Mouse (Mus musculus) megakaryocyte, adult 5-6 weeks (primary cell): ENCODE data around the gene Gm43951. TPM values are rescaled to one million over a fixed set of nuclear protein-coding genes. Genes with fewer than 3 reads are reported as not detected.
"Not testable (repeated sequence)": the region's sequence is repeated elsewhere in the genome, so short reads cannot be mapped to it uniquely, and the experiment has no call there.

Experiments used
- ATAC-seq: 2 replicates; pipeline ENCODE4 v1.8.0; 2016; ENCODE audit warnings: mild to moderate bottlenecking, inconsistent platforms; ENCODE audit not compliant: poor library complexity, severe bottlenecking
- total RNA-seq, 2 experiments: library from RNA; stranded (forward) in 1 of 2; stranded (reverse) in 1 of 2; fragments of 153-499, 151-499 nt in 1 of 2; fragments of 221-1000, 200-1000 nt in 1 of 2; gene quantifications; 2 replicates each; pipeline versions ENCODE4 v1.2.3 to v1.2.4; 2015 to 2017

Gene Gm43951
- total RNA-seq, 2 experiments from 2014 or later = 0.11 TPM; not detected in 1

DNA sequence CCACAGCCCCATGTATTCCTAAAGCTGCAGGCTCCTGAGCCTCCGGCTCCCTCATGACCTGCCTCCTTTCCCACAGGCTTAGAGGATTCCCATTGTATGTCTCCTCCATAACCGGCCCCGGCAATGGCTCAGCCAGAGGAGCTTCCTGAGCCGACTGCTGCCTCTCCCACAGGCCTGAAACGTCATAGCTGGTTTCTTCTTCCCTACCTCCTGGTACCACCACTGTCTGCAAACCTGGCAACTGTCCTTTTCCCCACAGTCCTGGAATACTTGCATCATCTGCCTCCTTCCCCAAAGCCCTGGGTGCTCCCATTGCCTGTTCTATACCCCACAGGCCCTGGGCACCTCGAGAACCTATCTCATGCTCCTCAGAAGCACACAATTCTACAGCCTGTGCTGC, 1.4 kb downstream of the Gm43951 start:
- no peak for ATAC-seq

DNA sequence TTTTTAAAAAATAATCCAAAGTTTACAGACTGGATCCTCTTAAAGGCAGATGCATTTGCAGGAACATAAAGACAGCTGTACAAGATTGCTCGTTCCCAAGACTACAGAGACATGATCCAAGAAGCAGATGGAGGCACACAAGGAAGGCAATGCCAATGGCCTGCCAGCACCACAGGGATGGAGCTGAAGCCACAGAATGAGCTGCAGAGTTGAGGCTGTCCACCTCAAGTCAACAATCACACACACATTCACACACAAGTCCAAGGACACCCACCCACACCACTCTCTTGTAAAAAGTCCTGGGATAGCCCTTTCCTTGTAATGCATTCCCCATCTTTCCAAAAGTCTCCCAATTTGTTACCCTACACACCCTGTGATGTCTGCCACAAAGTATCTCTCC, 3.2 kb downstream of the Gm43951 start:
- ATAC-seq = no peak

DNA sequence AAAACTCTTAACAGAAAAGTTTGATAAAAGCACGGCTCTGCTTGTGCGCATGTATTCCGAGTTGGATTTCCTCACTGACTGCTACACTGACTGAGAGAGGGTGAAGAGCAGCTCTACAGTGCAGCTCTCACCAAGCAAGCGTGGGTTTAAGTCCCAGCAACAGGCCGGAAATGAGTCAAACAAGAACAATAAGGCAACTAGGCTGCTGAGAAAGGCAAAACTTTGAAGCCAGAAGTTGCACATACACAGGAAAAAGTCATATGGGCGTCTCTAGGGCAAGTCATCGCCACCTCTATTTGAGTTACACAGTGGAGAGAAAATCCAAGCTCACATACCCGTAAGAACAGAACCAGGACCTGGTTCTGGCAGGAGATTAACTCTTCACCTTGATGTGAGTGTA, 10.1 kb downstream of the Gm43951 start:
- no peak for ATAC-seq

DNA sequence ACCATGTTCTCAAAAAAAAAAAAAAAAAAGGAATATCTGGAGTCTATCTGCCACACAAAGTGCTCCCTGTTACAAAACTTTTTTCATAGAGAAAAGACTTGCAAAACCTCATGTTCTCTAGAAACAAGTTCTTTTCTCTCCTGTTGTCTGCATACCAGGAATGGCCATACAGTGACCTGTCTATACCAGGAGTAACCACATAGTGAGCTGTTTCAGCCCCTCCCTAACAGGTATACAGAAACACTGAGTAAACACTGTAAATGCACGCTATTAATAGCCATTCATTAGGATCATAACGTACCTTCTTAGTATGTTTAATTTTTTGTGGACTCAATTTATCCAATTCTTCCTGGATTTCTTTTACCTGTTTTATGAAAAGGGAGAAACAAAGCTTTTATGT, 12.4 kb downstream of the Gm43951 start:
- no peak for ATAC-seq

DNA sequence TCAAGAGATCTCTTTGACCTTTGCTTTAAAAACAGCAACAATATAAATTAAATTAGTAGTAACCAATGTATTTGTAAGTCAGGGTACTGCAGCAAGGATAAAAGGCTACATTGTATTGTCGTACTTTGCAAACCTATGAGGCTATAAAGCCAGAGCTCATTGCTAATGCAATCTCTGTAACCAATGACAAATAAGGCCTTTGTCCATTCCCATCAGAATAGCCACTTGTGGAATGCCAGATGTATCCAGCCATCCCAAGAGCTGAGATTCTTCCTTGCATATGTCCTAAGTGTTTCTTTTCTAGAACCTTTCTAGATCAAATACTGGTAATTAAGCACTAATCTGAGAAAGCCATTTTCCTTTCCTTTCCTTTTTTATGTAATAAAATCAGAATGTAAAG, 15.8 kb downstream of the Gm43951 start:
- ATAC-seq = no peak

DNA sequence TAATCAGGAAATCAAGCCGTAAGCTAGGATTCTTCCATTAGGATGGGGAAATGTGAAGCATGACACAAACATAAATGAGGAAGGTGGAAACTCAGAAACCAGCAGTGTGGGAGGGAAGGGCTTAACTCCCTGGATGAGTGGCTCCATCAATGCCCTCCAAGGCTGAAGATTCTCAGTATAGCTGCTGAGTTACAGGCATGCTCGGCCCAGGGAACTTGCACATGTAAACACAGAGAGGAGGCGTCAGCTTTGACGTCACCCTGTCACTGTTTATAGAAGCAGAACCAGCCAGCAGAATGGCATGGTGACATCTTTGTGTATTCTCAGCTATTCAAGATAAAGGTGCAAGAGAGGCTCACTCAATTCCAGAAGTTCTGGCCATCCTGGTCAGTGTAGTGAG, 22.4 kb downstream of the Gm43951 start:
- no peak for ATAC-seq

DNA sequence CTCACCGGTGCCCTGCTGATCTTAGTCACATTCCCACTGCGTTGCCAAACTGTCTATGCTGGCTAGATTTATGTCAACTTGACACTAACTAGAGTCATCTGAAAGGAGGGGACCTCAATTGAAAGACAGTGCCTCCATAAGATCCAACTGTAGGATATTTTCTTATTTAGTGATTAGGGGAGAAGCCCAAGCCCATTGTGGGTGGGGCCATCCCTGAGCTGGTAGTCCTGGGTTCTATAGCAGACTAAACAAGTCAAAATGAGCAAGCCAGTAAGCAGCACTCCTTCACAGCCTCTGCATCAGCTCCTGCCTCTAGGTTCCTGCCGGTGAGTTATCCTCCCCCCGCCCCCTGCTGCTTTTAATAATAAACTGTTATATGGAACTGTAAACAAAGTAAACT, 25.5 kb downstream of the Gm43951 start:
- ATAC-seq = no peak

DNA sequence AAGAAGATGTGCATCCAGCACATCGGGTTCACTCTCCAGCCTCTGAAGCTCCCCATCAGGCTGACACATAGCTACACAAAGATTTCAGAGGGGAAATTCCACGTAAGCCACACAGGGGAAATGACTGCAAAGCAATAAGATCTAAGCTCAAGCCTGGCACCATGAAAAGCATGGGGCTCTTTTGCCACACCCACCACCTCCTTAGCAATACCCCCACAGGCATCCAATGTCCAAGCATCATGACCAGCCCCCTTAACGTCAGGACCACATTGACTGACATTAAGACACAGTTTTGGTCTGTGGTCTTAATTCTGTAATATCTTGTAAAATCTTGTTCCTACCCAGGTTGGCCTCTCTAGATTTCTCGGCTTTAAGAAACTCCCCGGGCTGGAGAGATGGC, 26.1 kb downstream of the Gm43951 start:
- ATAC-seq = no peak

DNA sequence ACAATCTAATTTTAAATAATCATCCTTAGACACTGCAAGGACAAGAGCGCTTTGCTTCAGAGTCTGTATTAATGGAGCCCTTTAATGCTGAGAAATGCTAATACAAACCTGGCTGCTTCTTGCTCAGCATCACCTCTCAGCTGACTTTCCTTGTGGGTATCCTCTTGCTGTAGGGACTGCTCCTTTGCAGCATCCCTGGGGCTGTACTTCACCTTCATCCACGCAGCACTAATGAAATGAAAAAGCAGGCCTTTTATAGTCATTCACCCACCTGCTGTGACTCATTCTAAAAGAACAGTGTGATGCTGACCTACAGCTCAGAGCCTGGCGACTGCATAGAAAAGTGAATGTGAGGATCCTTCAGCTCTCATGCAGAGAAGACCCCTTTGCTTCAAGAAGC, 30.1 kb downstream of the Gm43951 start:
- no peak for ATAC-seq

DNA sequence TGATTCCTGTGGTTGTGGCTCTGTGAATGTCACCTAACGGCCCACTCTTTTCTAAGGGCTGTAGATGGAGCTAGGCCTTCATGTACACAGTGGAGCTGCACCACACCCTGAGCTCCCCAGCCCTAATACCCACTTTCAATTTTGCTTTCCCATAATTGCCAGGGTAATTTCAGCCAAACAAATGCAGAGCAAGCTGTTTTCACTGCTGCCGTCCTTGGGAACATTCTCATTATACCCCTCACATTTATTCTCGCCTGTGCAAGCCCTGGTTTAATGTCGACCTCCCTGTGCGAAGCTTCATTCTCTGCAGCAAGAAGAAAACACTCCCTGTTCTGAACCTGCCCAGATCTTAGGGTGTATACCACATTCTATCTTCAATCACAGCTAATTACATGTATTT, 30.7 kb downstream of the Gm43951 start:
- ATAC-seq = no peak

DNA sequence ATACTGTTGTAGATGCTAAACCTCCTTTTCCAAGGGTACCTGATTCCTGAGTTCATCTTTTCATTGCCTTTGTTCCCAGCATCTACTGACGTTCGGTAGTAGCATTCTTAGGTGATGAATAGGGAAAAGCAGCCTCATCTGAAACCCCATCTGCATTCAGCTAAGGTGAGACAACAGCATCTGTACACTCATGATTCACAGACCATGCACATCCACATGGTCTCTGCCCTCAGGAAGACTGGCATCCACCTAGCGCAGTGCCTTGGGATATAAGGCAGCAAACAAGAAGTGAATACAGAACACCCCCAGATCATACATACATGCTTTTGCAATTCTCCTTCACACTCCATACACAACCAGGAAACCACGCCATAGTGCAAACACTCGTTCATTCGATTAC, 31.9 kb downstream of the Gm43951 start:
- no peak for ATAC-seq

DNA sequence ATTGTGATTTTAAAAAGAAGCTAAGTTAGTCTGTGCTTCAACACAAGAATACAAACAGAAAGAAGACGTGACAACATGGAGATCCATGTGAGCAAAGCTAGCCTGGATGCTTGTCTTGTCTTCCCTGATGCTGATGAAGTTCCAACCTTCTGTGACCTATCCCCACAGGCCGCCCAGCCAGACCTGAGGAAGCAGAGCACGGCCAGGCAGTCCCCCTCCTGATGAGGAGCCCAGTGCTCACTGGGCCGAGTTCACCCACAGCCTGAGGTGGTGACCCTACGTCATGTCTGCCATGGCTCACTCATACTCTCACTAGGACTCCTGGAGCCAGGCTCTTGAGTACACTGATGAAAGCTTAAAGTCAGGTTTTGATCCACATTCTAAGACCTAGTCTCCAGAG, 33.1 kb downstream of the Gm43951 start:
- ATAC-seq = no peak

DNA sequence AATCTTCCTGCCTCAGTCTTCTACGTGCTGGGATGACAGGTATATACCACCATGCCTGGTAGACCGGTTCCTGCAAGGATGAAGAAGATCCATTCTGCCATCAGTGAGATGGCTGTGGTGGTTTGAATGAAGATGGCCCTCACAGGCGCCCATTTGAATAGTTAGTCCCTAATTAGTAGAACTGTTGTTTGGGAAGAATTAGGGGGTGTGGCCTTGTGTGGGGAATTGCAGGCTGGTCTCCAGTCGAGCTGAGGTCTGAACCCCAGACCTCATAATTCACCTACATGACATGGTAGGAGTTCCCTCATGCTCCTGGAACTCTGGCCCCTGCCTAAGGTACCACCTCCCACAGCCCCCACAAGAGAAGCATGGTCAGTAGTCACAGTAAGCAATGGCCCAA, 34.7 kb downstream of the Gm43951 start:
- not testable (repeated sequence) for ATAC-seq

DNA sequence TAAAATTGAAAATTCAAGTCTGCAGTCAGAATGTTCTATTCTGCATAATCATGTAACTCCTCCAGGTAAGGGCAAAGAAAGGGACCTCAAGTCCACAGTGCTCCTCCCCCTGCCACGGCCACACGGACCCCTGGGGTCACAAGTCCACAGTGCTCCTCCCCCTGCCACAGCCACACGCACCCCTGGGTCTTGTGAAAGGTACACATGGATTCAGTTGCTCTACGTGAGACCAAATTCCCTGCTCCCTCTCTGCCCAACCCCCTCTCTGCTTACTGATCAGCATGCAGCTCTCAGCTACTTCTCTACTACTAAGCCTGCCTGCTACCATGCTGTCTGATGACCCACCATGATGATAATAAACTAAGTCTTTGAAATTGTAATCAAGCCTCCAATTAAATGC, 36.8 kb downstream of the Gm43951 start:
- ATAC-seq = no peak

DNA sequence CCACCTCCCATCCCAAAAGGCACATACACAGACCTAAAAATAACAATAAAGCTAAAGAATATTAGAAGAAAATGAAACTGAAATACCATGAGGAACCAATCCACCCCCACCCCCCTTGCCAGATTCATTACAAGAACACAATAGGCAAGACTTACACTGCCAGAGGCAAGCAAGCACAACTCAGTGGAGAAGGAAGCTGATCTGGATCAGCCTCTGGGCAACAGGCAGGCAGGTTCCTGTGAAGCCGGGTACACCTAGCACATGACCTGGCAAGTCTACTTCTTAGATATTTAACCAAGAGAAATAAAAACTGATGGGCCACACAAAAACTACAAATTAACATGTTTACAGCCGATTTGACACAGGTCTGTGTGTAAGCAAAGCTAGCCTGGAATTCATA, 43.4 kb downstream of the Gm43951 start:
- ATAC-seq = no peak

DNA sequence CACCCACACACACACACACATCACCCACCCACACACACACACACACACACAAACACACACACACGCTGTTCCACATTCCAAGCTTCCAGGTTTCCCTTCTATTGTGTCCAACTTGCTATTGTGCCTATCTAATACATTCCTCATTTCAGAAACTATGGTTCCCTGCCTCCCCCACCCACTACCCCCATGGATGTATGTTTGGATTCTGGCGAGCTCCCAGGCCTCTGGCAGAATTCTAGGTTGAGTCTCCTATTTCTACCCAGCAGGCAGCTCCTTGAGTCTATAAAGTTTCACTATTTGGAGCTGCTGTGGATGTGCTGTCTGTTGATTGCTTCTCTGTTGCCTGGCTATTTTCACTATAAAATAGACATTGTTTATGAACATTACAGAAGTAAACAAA, 50.0 kb downstream of the Gm43951 start:
- no peak for ATAC-seq

DNA sequence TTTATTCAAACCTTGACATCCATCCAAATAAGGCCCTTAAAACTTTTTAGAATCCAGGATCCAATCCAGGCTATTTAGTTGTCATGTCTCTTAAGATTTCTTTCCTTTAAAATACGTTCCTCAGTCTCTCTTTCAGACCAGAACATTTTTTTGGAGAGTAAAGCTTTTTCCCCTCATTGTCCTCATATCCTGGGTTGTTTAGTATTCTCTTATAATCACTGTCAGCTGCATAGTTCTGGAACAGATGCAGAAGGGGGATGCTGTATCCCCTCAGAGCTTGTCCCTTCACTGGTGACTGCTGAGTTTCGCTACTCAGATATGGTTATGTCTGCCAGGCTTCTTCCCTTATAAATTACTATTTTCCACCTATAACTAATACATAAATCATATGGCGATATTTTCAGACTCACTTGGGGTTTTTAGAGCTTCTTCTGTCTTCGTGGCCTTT, 50.6 kb downstream of the Gm43951 start:
- ATAC-seq = no peak

DNA sequence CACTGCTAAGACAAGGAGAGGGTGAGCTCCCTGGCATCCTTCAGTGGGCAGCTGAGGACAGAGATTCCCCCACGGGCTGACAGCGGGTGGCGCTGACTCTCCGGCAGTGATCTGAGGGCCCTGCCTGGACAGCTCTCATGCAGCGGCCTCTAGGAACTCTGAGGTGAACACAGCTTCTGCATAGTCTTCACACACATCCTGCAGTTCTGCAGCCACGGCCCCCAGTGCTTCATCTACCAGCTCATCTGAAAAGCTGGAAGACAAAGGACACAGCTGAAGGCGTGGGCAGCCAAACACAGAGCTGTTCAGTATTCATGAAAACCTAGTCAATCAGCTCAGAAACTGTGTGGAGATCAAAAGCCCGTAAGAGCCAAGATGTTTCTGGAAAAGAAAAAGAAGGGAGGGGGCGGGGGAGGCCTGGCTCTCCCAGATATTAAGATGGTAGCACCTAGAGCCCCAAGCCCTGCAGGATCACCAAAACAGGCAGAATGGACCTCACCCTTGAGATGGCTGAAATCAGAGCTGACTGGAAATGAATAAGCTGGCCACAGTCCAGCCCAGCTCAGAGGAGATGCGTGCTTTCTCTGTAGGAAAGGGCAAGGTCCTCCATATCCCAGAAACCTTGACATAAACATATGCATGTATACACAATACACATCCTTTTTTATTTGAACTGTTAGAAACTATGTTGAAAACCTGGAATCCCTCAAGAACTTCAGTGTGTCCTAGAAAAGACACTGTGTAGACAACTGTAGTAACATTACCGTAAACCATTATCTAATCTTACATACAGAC, 51.3 kb downstream of the Gm43951 start:
- no peak for ATAC-seq

Other genes starting within 250 kb of the Gm43951 start
- gene Aipl1, start 169.3 kb downstream of the Gm43951 start, total RNA-seq (2015) = 0.29 and 0.93 TPM in 2 replicates
- gene Aipl1, start 169.3 kb downstream of the Gm43951 start, total RNA-seq (2017) = 0.37 and 0.77 TPM in 2 replicates
- gene Pimreg, start 164.8 kb downstream of the Gm43951 start, total RNA-seq (2015) = 34.0 and 34.1 TPM in 2 replicates
- 16.3 and 17.2 TPM in 2 replicates for gene Pimreg, start 164.8 kb downstream of the Gm43951 start, total RNA-seq (2017)
- gene Pitpnm3, start 71.1 kb downstream of the Gm43951 start, total RNA-seq (2015) = not detected in 2 replicates
- gene Pitpnm3, start 71.1 kb downstream of the Gm43951 start, total RNA-seq (2017) = 0.07 TPM in 1 of 2 replicates, not detected in the other
- gene 4933427D14Rik, start 619 bp upstream of the Gm43951 start, total RNA-seq (2015) = 3.6 and 8.8 TPM in 2 replicates
- gene 4933427D14Rik, start 619 bp upstream of the Gm43951 start, total RNA-seq (2017) = 5.6 and 9.4 TPM in 2 replicates
- 137 and 150 TPM in 2 replicates for gene Txndc17, start 707 bp upstream of the Gm43951 start, total RNA-seq (2015)
- 50.6 and 51.3 TPM in 2 replicates for gene Txndc17, start 707 bp upstream of the Gm43951 start, total RNA-seq (2017)
- 15.6 and 26.1 TPM in 2 replicates for gene Med31, start 8.8 kb upstream of the Gm43951 start, total RNA-seq (2015)
- gene Med31, start 8.8 kb upstream of the Gm43951 start, total RNA-seq (2017) = 19.3 and 20.1 TPM in 2 replicates
- gene Slc13a5, start 60.4 kb upstream of the Gm43951 start, total RNA-seq (2015) = not detected in 2 replicates
- not detected in 2 replicates for gene Slc13a5, start 60.4 kb upstream of the Gm43951 start, total RNA-seq (2017)
- 57.9 and 72.4 TPM in 2 replicates for gene Xaf1, start 94.8 kb upstream of the Gm43951 start, total RNA-seq (2015)
- gene Xaf1, start 94.8 kb upstream of the Gm43951 start, total RNA-seq (2017) = 39.8 and 43.3 TPM in 2 replicates
- gene Fbxo39, start 107.6 kb upstream of the Gm43951 start, total RNA-seq (2015) = 0.58 TPM in 1 of 2 replicates, not detected in the other
- gene Fbxo39, start 107.6 kb upstream of the Gm43951 start, total RNA-seq (2017) = 0.11 TPM in 1 of 2 replicates, not detected in the other
- gene Tekt1, start 155.6 kb upstream of the Gm43951 start, total RNA-seq (2015) = not detected in 2 replicates
- gene Tekt1, start 155.6 kb upstream of the Gm43951 start, total RNA-seq (2017) = not detected in 2 replicates
- not detected in 2 replicates for gene Smtnl2, start 204.9 kb upstream of the Gm43951 start, total RNA-seq (2015)
- gene Smtnl2, start 204.9 kb upstream of the Gm43951 start, total RNA-seq (2017) = not detected in 2 replicates
- gene Ggt6, start 228.7 kb upstream of the Gm43951 start, total RNA-seq (2015) = not detected in 2 replicates
- gene Ggt6, start 228.7 kb upstream of the Gm43951 start, total RNA-seq (2017) = not detected in 2 replicates
- gene Mybbp1a, start 234.5 kb upstream of the Gm43951 start, total RNA-seq (2015) = 62.4 and 71.7 TPM in 2 replicates
- gene Mybbp1a, start 234.5 kb upstream of the Gm43951 start, total RNA-seq (2017) = 35.4 and 36.0 TPM in 2 replicates